Mouse (Mus musculus): ENCODE measurements around the gene Gm20878. TPM values are rescaled to one million over a fixed set of nuclear protein-coding genes. Genes with fewer than 3 reads are reported as not detected.
"Not testable (repeated sequence)": the region's sequence is repeated elsewhere in the genome, so short reads cannot be mapped to it uniquely, and the experiment has no call there.

Gm20878 gene
- polyA plus RNA-seq (2016; fragmentation: Nextera tagmentation; extraction: Ambion mirVana): 3.5 and 3.8 TPM in 2 replicates

GRCm38 (mm10) chr4:41941272-41941671 is at the start of gene Gm20878:
TSS of gene Gm20878 (plus strand) at chr4:41941572.
- H3K27ac ChIP-seq; H3K9ac ChIP-seq (replicated peaks); H3K9me3 ChIP-seq; H3K27me3 ChIP-seq; H3K4me1 ChIP-seq (replicated peaks); H3K4me2 ChIP-seq; H3K36me3 ChIP-seq; H3K4me3 ChIP-seq (replicated peaks); ATAC-seq (ENCODE audit: insufficient number of reproducible peaks, insufficient read depth, low FRiP score, low TSS enrichment, low read depth): not testable (repeated sequence)
- whole genome bisulfite sequencing: no CpG with 5 or more reads among the region's 8 CpGs

GRCm38 (mm10) chr4:41903310-41903709 is 38.1 kb upstream of the Gm20878 start, which contains the start of gene Gm21541:
TSS of gene Gm21541 (plus strand) at chr4:41903610.
- H3K4me3 ChIP-seq (replicated peaks); H3K27ac ChIP-seq; ATAC-seq (ENCODE audit: insufficient number of reproducible peaks, insufficient read depth, low FRiP score, low TSS enrichment, low read depth); H3K27me3 ChIP-seq; H3K36me3 ChIP-seq; H3K9ac ChIP-seq (replicated peaks); H3K9me3 ChIP-seq; H3K4me1 ChIP-seq (replicated peaks); H3K4me2 ChIP-seq: not testable (repeated sequence)
- WGBS: no CpG with 5 or more reads among the region's 5 CpGs

- H3K27ac ChIP-seq; H3K9ac ChIP-seq (replicated peaks); H3K27me3 ChIP-seq; H3K4me3 ChIP-seq (replicated peaks); H3K9me3 ChIP-seq; H3K4me2 ChIP-seq; ATAC-seq (ENCODE audit: insufficient number of reproducible peaks, insufficient read depth, low FRiP score, low TSS enrichment, low read depth); H3K36me3 ChIP-seq; H3K4me1 ChIP-seq (replicated peaks): not testable (repeated sequence)
- WGBS: no CpG with 5 or more reads among the region's 1 CpGs
Observed at GRCm38 (mm10) chr4:41965758-41966157, 24.4 kb downstream of the Gm20878 start, which contains the start of gene Fam205a4. TSS of gene Fam205a4 (plus strand) at chr4:41966058.

Other genes with a start within 250 kb of the Gm20878 start
- 4.7 and 5.5 TPM in 2 replicates for gene Cntfr, start 244.5 kb upstream of the Gm20878 start, polyA plus RNA-seq (2016; fragmentation: Nextera tagmentation; extraction: Ambion mirVana)
- 296 and 302 TPM in 2 replicates for gene Il11ra1, start 241.6 kb upstream of the Gm20878 start, polyA plus RNA-seq (2016; fragmentation: Nextera tagmentation; extraction: Ambion mirVana)
- 82.9 and 84.6 TPM in 2 replicates for gene Rpp25l, start 228.0 kb upstream of the Gm20878 start, polyA plus RNA-seq (2016; fragmentation: Nextera tagmentation; extraction: Ambion mirVana)
- 103 and 104 TPM in 2 replicates for gene Dctn3, start 218.4 kb upstream of the Gm20878 start, polyA plus RNA-seq (2016; fragmentation: Nextera tagmentation; extraction: Ambion mirVana)
- gene Arid3c, start 210.4 kb upstream of the Gm20878 start, polyA plus RNA-seq (2016; fragmentation: Nextera tagmentation; extraction: Ambion mirVana): not detected in 2 replicates
- 39.4 and 41.7 TPM in 2 replicates for gene Galt, start 186.3 kb upstream of the Gm20878 start, polyA plus RNA-seq (2016; fragmentation: Nextera tagmentation; extraction: Ambion mirVana)
- gene Sigmar1, start 185.4 kb upstream of the Gm20878 start, polyA plus RNA-seq (2016; fragmentation: Nextera tagmentation; extraction: Ambion mirVana): 61.1 and 62.2 TPM in 2 replicates
- gene Ccl27a, start 167.3 kb upstream of the Gm20878 start, polyA plus RNA-seq (2016; fragmentation: Nextera tagmentation; extraction: Ambion mirVana): 55.4 and 59.4 TPM in 2 replicates
- gene Gm21541, start 38.0 kb upstream of the Gm20878 start, polyA plus RNA-seq (2016; fragmentation: Nextera tagmentation; extraction: Ambion mirVana): not detected in 2 replicates
- gene Fam205a4, start 24.5 kb downstream of the Gm20878 start, polyA plus RNA-seq (2016; fragmentation: Nextera tagmentation; extraction: Ambion mirVana): 0.29 TPM in 1 of 2 replicates, not detected in the other
- gene Gm21093, start 93.2 kb downstream of the Gm20878 start, polyA plus RNA-seq (2016; fragmentation: Nextera tagmentation; extraction: Ambion mirVana): not detected in 2 replicates
- gene Gm3893, start 149.6 kb downstream of the Gm20878 start, polyA plus RNA-seq (2016; fragmentation: Nextera tagmentation; extraction: Ambion mirVana): not detected in 2 replicates
- gene Gm13304, start 173.2 kb downstream of the Gm20878 start, polyA plus RNA-seq (2016; fragmentation: Nextera tagmentation; extraction: Ambion mirVana): 1.3 and 2.0 TPM in 2 replicates
- gene Gm13306, start 211.9 kb downstream of the Gm20878 start, polyA plus RNA-seq (2016; fragmentation: Nextera tagmentation; extraction: Ambion mirVana): 1.2 TPM in 1 of 2 replicates, not detected in the other
- gene Gm13305, start 227.0 kb downstream of the Gm20878 start, polyA plus RNA-seq (2016; fragmentation: Nextera tagmentation; extraction: Ambion mirVana): not detected in 2 replicates

All from limb, embryonic 12.5 days (tissue).